Mouse (Mus musculus) frontal cortex, adult (tissue): ENCODE measurements around the gene Cntn4.
"Not testable (repeated sequence)": the region's sequence is repeated elsewhere in the genome, so short reads cannot be mapped to it uniquely, and the experiment has no call there.

Experiments used
- ATAC-seq: cut with Nextera tagmentation; 2 replicates; pipeline ENCODE4 v1.9.2; 2017; ENCODE audit warnings: mild to moderate bottlenecking, moderate library complexity, mixed read lengths; ENCODE audit not compliant: low TSS enrichment

Gene Cntn4

DNA sequence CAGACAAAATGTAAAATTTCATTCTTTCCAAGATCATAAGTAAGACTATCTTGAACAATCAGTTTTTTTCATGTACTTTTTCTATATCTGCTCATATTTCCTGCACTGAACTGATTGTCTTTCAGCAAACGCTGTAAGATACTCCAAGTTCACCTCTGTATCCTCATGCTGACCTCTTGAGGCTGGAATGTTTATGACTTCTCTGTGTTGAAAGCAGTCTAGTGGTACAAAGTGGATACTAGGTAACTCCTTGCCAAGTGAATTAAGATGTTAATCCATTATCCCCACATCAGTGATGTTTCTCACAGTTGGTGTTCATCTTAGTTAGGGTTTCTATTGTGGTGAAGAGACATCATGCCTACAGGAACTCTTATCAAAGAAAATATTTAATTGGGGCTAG is 651.5 kb downstream of the Cntn4 start:
- no peak for ATAC-seq

- no peak for ATAC-seq
These were observed 652.2 kb downstream of the Cntn4 start for GRCm38 (mm10) chr6:106329636-106330035.

GRCm38 (mm10) chr6:106332466-106332865 is 655.0 kb downstream of the Cntn4 start:
- ATAC-seq: no peak; the same call in 1 of the 2 replicates

DNA sequence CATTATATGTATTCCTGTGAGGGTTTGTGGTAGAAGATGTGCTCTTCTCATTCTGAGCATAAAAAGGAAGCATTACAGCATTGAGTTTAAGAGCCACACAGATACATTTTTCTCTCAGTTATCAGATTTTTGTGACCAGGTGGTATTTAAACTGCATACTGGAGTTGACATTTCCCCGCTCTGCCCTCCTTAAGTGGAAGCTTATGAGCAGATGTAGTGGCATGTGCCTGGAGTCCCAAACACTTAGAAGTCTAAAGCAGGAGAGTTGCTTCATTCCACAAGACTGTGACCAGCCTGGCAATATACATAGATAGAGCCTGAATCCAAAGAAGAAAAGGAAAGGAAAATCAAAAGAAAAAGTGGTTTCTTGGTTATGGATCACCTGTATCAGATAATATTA is 655.5 kb downstream of the Cntn4 start:
- no peak for ATAC-seq

- peak; percentile 48 for ATAC-seq
These were observed 657.6 kb downstream of the Cntn4 start for GRCm38 (mm10) chr6:106335066-106335465.

DNA sequence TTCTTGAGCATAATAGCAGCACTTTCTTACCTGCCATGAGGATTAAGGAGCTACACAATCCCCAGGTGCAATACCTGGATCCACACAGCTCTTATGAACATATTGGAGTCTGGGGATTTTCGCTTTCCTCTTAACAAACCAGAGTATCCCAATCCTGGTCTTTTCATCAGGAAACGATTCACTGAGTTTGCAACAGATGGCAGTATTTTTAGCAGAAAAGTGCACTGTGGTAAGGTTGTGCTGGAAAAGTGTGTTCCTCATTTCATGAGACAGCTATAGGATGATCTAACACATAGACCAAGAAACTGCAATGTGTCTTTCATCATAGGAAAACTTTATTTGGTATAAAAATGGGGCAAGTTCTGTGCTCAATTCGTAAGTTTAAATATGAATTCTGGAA is 659.3 kb downstream of the Cntn4 start:
- ATAC-seq: peak; percentile 56

GRCm38 (mm10) chr6:106337829-106338228 is 660.4 kb downstream of the Cntn4 start:
- ATAC-seq: peak; percentile 81

- ATAC-seq: no peak
These were observed 663.7 kb downstream of the Cntn4 start for GRCm38 (mm10) chr6:106341114-106341513.

GRCm38 (mm10) chr6:106350072-106350471 is 672.6 kb downstream of the Cntn4 start:
- ATAC-seq: no peak

DNA sequence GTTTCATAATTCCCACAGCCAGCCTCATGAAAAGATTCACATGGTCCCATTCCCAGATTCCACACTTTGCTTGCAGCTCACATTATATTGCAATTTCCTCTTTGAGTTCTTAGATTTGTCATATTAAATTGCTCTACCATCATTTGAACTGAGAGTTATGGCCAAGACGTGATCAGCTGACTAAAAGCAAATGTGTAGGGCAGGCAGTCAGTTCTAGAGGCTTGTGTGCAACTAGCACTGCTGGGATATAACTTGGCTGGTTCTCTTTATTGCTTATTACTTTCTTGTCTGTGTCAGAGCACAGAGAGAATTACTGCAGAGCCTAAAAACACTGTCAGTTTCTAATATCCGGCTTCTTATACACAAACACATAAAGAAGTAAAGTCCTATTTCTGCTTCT is 673.9 kb downstream of the Cntn4 start:
- ATAC-seq: peak; percentile 27; the same call in 1 of the 2 replicates

GRCm38 (mm10) chr6:106358801-106359200 is 681.3 kb downstream of the Cntn4 start:
- not testable (repeated sequence) for ATAC-seq

- peak; percentile 88 for ATAC-seq
These were observed 704.0 kb downstream of the Cntn4 start for GRCm38 (mm10) chr6:106381288-106382025.

DNA sequence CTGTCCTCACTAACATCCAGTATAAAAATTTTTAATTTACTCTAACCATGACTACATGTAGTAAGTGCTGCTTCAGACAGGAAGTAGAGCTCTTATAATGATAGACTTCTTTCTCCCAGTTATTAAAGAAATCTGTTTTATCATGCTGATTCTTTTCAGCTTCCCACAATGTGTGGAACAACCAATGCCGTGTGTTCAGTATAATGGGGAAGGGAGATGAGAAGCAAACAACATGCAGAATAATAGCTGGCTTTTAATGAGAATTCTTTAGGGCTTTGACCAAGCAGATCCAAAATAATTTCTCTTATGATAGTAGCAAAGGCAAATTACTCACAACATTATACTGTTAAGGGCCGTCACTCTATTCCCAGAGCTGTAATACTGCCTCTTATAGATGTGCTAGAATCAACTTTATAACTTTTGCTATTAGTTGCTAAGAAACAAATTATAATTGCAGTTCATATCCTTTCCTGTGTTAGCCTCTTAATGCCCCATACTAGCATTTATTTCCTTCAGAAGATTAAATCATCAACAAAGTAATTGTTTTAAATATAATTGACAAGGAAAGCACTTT is 710.5 kb downstream of the Cntn4 start:
- ATAC-seq: no peak

- peak; percentile 7; the same call in 1 of the 2 replicates for ATAC-seq
These were observed 730.6 kb downstream of the Cntn4 start for GRCm38 (mm10) chr6:106408014-106408413.

DNA sequence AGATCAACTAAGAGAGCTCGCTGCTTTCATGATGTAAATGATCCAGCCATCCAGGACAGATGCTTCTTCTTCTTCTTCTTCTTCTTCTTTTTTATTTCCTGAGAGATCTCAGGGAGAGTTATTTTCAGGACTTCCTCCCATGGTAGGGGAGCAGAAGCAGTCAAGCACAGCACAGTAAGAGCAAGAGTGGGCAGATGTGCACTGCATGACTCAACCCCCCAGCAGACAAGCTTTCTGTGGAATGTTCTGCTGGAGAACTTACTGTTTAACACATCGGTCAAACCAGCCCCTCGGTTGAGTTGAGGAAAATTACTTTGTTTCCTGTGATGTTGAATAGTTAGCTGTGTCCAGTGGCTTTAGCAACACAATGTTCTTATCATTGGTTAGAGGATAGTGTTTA is 731.2 kb downstream of the Cntn4 start:
- ATAC-seq: peak; percentile 99

- ATAC-seq: no peak
These were observed 745.5 kb downstream of the Cntn4 start for GRCm38 (mm10) chr6:106422947-106423346.

DNA sequence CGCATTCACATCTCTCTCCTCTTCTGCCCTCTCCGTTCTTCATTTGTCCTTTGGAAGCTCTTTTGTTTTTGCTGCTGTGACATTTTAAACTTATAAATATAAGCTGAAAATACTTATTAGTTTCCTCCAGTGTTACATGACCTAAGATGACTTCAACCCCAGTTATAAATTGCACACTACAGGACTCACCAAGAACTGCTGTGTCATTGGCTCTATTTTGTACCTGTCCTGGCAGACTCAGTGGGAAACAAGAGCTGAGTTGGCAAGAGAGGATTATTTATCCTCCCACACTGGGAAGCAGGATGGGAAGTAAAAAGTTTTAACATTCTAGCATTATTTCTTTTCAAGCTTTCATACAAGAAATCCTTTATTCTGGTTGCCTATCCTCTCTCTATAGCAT is 746.0 kb downstream of the Cntn4 start:
- ATAC-seq: no peak

GRCm38 (mm10) chr6:106426615-106427014 is 749.2 kb downstream of the Cntn4 start:
- peak; percentile 33; the same call in 1 of the 2 replicates for ATAC-seq

GRCm38 (mm10) chr6:106431466-106431865 is 754.0 kb downstream of the Cntn4 start:
- ATAC-seq: peak; percentile 91

- ATAC-seq: peak; percentile 92
These were observed 763.3 kb downstream of the Cntn4 start for GRCm38 (mm10) chr6:106440786-106441185.

DNA sequence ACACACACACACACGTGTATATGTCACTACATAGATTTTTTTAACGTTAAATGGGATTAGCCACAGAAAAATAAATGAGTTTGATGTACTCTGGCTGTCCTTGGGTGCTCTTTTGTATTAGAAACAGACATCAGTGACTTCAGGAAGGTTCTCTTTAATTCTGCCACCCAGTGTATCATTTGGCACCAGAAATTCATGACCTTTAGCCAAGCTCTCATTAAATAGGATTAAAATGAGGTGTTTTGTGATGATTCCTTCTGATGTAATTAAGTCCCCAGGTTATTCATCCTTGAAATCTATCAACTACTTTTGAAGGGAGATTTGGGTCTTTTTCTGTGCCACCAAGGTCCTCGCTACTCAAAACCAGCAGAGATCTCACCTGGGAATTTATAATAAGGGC is 763.8 kb downstream of the Cntn4 start:
- no peak for ATAC-seq

DNA sequence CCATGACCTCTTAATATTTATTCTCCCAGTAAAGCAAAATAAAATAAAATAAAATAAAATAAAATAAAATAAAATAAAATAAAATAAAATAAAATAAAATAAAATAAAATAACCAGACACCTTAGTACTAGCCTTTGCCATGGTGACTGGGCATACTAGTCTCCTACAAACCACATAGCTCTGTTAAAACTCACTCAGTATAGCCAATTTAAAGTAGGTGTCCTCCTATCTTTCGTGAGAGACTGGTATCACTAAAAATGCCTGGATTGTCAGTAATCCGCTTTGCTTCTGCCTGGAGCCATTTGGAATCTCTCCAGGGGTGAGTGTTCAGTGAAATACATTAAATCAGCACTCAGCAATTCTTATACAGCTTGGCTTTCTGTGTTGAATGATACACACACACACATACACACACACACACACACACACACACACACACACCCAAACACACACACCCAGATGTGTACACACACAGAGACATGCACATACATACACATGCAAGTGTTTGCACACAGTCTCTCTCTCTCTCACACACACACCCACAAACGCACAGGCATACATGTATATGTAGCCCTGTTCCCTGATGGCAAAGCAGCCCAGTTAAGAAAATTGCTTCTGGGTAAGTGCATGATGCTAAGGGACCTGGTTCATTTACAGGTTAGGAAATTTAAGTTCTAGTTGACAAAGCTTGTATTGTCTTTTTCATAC is 776.8 kb downstream of the Cntn4 start:
- no peak for ATAC-seq

GRCm38 (mm10) chr6:106455616-106456015 is 778.2 kb downstream of the Cntn4 start:
- ATAC-seq: no peak
